Mouse (Mus musculus) spleen, postnatal 36 days (tissue): ENCODE measurements around the gene Slit3.
A peak's percentile ranks its signal among the peaks of the same experiment; 100 is the strongest.

Source experiments
- DNase-seq, 2 experiments: peaks; one replicate each; pipeline ENCODE4 v3.0.0; 2022; ENCODE audit warnings: low spot score in 2 of 2, mixed read lengths in 1 of 2

Gene Slit3

DNA sequence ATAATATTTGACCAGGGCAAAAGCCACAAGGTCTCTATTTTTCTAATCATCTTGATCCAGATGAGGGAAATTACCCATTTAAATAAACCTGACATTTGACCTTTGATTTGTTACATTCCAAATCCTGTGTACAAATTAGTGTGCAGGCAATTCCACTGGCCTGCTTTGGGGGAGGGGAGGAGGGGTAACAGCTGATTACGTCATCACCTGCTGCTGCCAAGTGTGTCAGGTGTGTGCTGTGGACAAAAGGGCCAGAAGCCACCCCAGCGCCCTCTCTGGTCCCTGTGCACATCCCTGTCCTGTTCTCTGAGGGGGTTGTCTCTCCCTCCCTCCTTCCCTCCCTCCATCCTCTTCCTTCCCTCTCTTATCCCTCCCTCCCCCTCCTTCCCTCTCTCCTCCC, 337.0 kb downstream of the Slit3 start:
- DNase-seq, result no peak

DNA sequence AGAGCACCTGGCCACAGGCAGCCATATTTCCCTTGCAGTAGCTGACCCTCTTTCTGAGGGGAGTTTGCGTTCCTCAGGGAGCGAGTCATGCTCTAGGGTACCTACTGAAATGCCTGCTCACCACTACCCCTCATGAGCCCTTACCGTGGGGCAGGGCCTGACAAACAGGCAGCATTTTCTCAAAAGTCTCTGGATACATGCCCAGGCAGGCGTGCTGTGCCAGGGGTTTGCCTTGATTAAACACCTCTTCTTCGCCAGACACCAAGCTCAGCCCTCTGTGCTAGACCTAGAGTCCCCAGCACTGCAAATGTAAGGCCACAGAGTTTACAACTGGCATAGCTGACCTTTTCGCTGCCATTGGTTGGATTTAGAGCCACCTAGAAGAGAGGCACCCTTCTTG, 345.7 kb downstream of the Slit3 start:
- DNase-seq, result no peak

DNA sequence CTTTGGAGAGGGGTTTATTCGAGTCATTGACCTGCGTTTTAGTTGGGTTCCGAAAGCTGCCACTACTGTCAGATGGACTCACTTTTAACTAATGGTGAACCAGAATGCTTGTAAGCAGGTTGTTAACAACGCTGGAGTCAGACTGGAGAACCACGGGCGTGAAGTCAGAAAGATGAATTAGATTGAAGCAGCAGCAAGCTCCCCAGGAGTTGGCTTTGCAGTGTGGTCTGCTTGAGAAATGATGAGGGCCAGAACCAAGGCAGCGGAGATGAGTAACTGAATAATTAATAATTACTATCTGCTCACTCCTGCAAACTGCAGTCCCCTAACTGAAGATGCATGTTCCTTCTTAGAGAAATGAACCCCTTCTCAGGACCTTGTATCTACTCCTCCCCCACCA, 347.8 kb downstream of the Slit3 start:
- DNase-seq, result no peak

DNA sequence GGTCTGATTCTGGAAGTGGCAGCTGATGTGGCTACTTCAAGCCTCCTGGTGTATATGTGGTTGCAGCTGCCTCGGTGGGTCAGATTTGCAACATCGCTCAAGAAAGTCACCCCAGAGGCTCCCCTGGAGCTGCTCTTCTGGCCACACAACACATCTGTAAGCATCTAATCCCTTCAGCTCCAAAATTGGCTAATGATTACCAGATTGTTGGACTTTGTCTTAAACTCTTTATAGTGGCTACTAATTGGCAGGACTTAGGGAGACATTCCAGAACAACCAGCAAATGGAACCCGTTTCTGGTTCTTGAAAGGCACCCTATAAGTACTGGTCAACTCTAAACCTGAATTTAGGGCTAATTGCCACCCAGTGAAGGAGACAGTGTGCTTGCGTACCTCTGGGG, 348.9 kb downstream of the Slit3 start:
- DNase-seq, result no peak

DNA sequence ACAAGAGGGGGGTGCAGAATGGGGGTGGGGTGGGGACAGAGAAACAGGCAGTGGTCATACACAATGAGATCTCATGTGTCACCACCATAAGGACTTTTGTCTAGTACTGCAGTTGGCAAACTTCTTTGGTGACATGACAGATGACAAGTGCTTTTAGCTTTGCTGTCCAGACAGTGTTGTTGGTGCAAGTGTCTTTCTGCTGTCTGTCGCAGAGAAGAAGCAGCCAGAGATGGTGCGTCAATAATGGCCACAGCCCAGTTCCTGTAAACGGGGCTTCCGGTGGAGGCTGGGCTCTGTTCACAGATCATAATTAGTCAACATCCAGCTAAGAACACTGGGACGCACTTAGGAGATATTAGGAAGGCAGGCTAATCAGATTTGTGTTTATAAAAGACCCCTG, 349.8 kb downstream of the Slit3 start:
- no peak for DNase-seq

DNA sequence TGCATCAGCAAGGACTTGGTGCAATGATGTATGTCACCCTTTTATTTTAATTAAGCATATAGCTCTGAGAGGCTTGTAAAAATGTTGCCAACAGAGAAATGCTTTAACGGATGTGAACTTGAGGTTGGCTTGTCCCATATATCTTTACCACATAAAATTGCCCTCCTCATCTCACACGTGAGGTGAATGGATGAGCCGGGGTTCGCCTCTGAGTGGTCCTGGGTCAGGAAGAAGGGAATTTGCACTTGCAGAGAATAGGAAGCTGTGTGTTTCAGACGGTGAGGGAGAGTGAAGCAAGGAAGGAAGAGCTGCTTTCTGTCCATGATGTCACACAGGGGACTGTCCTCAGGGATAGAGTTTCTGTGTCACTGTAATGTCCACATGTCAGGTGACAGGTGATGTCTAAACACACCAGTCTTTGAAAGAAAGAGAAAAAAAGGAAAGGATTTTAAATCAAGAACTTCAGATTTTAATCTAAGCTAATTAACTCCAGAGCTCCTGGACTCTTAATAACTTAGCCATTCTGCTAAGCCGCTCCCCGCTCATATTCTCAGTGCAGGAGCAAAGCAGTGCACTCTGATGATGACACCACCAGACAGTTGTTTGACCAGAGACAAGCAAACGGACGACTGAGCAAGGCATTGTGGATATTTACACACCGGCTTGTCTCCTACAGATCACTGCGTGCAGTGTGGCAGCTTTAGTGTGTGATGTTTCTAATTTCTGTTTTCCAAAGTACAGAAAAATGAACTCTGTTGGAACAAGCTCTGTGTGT, 352.0 kb downstream of the Slit3 start:
- DNase-seq, result no peak

DNA sequence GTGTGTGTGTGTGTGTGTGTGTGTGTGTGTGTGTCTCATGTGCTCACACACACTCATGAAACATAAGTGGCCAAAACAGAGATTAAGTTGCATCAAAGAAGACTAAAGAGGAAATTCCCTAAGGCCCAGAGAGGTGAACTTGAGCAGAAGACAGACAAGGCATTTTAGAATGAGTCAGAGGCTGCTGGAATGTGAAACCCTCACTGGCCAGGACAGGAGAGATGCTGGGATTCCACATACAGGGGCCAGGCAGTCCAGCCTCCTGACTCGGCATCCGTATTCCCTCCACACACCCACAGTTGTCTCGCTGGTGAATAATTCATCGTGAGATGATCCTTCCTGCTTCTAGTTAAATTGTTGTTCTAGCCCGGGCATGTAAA, 352.6 kb downstream of the Slit3 start:
- no peak for DNase-seq

DNA sequence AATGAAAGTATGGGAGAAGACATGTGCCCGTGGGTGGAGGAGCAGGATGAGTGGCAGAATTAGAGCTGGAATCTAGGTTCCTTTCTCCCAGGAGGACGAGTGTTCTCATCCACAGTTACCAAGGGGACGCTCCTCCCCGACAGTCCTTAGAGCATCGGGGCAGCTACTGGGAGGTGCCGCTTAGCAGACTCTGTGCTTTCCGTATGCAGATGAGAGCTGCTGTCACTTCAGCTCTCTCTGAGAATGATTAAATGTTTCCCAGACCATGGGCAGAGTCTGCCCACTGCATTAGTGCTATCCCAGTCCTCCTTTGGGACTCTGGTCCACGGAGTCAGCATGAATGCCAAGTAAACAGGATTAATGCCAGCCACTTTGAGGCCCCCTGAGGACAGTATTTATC, 359.1 kb downstream of the Slit3 start:
- no peak for DNase-seq

DNA sequence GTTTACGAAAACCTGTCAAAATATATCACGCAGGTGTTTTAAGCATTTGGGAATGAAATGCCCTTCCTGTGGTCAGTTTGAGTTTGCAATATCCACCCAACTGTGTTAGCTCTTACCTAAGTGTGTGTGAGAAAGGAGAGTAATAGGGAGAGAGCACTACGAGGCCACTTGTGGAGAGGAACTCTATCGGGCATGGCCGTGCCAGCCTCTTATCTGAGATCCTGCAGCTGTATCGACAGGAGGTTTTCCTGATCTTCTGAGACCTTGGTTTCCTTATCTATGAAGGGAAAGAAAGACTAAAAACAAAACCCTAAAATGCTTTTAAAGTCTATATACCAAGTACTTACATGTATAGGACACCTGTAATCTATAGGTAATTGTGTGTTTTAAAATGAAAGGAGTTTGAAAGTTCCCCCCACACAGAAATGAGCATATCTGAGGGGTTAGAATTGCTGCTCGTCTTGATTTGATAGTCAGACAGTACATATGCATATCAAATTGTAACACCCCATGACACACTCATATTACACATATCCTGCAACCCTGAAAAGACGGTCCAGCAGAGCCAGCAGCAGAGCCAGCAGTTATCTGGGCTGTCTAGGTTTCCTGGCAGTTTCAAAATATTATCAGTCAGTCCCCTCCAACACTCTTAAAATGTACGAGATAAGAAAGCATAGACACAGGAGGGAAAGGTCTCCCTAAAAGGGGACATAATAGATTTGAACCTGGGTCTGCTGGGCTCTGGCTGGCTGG, 360.8 kb downstream of the Slit3 start:
- no peak for DNase-seq

DNA sequence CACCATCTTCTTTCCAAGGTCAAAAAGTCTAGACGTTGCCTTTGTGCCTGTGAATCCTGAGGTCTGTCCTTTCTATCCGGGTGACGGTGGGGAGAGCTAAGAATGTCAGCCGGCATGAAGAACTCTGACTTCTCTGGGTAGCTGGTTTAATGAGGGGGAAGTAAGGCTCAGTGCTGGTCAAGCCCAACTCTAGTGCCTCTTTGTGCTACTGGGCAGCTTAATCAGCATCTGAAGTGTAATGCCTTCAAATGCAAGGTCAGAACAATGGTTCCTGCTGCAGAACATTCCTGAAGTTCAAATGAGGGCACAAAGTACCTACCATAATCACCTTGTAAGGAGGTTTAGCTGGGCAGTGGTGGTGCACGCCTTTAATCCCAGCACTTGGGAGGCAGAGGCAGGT, 366.9 kb downstream of the Slit3 start:
- DNase-seq, result no peak

DNA sequence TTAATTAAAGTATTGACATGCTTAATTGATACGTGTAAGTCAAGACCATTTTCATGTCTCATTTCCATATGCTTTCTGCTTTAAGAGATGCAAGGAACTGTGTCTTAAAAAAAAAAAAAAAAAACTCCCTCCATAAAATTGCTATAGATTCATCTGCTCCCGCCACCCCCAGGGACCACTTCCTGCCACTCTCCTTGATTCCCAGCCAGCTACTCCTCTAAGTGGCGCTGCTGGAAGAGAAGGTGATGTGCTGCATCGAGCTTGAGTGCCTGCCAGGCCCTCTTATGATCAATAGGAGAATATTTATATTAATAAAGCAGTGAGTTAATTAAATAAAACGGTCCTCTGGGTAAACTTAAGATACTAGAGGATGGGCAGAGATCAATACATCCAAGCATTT, 370.7 kb downstream of the Slit3 start:
- no peak for DNase-seq

DNA sequence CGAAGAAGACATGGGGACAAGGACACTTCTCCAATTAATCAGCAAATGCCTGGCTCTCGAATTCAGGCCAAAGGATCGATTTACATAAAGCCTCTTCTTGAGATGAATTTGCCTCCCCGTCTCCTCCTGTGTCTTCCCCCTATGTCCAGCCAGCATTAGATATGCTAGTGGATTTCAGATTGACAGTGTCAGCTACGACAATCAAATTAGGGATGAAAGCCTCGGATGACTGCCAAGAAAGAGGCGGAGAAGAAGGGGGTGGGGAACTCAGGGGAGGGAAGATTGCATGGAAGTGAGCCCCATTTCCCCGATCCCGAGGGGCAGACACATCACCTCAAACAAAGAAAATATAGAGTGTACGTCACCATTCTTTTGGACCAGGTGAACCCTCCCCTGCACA, 375.9 kb downstream of the Slit3 start:
- DNase-seq, result no peak

DNA sequence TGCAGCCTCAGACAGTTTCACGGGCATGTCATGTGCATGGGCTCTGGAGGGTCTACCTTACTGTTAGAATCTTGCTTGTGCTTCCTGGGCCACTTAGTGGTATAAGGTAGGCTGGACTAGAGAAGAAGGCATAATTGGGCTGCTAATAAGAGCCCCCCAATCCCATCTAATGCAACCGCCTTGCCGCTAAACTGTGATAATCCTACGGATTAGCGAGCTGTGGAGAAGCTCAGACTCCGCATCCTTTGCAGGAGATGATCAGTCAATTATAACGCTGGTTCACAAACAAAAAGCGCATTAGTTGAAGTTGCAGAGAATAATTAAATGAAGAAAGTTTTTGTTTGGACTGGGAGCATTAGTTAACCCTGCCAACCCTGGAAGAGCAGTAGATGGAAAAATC, 376.9 kb downstream of the Slit3 start:
- DNase-seq, result no peak

DNA sequence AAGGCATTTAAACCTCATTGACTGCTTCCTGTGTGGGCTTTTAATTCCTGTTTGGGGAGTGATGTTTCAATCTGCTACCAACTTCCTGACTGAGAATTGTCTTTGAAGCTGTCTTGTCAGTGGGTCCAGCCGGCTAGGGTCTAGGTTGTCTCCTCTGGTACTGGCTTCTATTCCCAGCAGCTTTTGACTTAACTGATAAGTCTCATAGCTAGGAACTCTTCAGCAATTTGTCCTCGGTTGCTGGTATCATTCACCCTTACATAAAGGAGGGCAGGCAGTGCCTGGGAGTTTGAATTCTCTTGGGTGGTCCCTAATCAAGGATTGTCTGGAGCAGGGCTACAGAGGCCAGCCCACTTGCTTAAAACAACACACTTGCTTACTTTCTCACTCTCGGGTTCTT, 381.1 kb downstream of the Slit3 start:
- no peak for DNase-seq

DNA sequence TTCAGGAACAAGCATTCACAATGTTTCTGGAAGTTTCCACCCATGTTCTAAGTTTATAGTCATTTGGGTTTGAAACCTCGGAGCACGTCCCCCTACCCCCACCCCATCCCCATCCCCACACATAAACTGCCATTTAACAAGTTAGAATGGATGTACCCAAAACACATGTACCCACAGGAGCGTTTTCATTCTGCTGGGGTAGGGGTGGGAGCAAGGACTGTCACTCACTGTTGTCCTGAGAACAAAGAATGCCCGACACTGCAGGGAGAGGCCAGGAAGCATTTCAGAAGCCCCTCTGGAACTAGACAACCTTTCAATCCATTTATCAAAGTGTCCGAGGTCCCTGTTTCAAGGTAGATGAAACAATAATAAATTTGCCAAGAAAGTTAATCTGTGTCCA, 383.0 kb downstream of the Slit3 start:
- DNase-seq, result no peak

DNA sequence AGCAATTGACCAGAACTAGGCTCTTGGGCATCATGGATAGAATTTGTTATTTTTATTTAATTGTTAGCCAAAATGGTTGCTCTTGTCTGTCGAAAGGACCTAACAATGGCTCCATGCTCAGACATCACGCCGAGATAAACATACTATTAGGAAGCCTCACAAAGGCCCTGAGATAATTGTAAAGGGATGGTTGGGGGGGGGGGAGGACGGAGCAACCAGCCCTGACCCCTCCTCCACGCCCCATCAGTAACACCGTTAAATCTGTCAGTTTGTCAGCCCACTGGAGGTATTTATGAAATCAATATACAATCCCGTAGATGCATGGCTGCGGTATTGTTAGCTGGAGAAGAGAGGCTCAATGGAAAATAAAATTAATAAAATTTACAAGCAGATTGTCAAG, 383.9 kb downstream of the Slit3 start:
- no peak for DNase-seq

DNA sequence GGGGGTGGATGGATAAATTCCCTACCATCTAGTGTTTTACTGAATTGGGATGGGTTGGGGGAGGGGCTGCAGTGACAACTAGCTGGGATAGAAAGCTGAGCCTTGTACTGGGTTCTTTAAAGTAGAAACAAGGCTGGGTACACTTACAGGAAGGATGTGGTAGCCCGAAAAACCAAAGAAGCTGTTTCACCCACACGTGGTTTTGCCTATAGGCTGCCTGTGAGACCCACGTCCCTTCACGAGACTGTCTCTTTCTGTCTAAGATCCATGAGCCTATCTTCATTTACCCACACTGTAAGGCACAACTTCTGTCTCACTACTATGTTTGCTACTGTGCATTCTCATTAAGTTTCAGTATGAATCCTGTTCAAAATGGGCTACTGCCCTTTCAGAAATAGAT, 384.3 kb downstream of the Slit3 start:
- peak; percentile 7 to 14 for DNase-seq

DNA sequence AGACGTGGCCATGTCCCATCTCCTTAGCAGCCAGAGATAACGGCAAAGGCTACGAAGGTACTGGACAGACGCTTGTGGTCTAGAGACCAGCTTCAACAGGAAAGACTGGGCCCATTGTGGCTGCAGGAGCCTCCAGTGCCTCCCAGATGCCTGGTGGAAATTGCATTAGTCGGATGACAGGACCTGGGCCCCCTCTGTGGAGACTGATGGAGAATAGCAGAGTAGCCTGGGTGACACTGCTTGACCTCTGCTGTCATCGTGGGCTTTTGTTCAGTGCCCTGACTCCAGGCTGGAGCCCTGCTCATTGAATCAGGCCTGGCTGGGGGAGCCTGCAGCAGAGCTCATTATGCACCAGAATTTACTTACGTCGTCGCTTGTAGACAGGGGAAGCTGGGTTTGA, 384.8 kb downstream of the Slit3 start:
- DNase-seq, result no peak

DNA sequence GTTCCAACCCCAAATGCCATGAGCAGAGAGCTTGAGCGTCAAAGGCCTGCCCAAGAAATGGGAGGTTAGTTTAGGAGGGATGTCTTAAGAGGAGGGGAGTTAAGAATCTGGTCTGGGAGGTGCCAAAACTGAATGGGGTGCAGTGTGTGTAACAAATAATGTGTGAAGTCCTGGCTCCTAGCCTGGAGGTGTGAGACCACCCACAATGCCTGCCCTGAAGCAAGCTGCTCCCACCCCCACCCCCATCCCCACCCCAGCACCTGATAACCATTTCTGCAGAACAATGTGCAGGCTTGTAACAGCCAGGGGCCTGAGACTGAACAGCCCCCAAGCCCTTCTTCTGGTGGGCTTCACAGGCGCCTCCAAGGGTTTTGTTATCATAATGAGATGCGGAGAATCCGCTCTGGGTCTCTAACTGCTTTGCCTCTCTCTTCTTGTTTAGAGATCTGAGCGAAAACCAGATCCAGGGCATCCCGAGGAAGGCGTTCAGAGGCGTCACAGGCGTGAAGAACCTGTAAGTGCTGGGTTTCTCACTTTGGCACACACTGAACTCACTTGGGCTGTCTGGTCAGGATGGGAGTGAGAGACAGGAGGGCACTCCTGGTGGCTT, 386.9 kb downstream of the Slit3 start:
- DNase-seq, result no peak

DNA sequence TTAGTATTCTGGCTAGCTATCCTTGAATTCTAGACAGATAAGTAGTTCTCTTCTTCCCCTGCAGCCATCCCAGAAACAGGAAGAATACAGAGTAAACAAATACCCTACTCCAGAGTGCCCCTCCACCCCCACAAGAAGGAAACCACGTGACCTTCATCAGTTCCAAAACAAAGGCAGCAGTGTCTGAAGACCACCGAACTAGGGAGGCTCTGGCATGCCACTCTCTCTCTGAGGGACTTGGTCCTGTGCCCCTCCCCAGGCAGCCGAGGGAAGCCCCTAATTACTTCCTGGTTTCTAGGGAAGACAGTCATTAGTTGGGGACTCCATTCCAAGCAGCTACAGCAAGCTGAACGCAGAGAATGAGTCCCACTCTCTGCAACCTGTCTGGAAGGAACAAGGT, 391.7 kb downstream of the Slit3 start:
- no peak for DNase-seq

DNA sequence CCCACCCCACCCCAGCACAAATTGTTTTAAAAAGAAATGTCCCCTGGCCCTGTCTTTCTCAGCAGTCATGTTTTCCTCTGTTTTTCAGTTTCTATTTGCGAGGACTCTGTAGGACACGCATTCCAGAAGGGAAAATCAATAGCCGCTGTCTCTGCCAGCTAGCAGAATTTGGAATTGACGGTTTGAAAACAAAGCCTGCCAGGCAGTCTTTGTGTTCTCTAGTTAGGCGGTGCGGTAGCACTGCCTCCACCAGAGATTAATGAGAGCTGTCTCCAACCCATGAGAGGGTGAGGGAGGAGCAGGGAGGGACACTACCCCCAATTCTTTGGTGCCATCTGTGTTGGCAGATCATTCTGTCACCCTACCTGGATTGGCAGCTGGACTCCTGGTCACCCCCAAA, 392.3 kb downstream of the Slit3 start:
- no peak for DNase-seq

DNA sequence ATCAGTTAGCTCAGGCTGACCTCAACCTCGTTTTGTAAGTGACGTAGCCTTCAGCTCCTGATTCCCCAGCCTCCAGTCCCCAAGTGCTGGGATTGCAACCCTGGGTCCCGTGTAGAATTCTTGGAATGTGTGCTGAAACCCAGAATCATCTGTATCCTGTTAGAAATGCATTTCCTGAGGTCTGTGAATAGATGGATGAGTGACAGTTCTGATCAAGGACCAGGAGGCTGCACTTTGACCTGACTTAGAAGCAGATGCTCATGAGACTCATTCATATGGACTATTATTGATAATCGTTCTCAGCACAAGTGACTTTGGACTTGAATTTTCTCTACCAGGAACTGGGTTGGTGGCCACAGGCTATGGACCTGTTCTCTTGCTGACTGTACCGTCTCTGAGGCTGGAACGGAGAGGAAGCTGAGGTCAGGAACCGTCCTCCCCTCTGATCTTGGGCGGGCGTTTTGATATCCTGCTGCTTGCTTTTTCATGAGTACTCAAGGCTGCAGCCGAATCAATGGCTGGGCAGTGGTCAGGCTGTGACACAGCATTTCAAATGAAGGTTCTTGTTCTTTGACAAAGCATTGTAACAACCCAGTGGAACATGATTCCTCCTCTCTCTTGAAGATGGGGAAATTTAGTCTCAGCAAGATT, 401.9 kb downstream of the Slit3 start:
- no peak for DNase-seq

DNA sequence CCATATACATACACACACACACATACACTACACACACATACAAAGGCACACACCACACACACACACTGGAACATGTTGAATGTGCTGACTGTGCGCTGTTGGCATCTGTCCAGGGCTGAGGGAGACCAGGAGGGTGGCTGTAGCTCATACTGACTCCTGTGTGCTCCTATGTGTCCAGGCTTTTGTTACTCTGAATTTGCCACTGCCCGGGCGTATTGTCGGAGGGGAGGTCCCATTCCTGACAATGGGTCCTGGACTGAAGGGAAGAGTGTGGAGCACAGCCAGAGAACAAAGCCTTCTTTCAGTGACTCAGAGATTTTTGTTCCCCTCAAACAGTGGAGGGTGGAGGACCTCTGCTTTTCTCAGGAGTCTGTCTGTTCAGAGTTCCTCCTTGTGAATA, 402.7 kb downstream of the Slit3 start:
- no peak for DNase-seq
